Mouse (Mus musculus) liver, embryonic 18 days (tissue): Measurements from ENCODE around the gene Stk39. TPM values are rescaled to one million over a fixed set of nuclear protein-coding genes. Genes with fewer than 3 reads are reported as not detected.

Experiments
- polyA plus RNA-seq: library from polyadenylated mRNA; depleted of rRNA; stranded (reverse); fragments of >200 nt; gene quantifications from 2 replicates; pipeline ENCODE4 v1.2.3, GENCODE M21; 2012; rRNA removed

Stk39 gene
- polyA plus RNA-seq = 1.4 and 1.7 TPM in 2 replicates

DNA sequence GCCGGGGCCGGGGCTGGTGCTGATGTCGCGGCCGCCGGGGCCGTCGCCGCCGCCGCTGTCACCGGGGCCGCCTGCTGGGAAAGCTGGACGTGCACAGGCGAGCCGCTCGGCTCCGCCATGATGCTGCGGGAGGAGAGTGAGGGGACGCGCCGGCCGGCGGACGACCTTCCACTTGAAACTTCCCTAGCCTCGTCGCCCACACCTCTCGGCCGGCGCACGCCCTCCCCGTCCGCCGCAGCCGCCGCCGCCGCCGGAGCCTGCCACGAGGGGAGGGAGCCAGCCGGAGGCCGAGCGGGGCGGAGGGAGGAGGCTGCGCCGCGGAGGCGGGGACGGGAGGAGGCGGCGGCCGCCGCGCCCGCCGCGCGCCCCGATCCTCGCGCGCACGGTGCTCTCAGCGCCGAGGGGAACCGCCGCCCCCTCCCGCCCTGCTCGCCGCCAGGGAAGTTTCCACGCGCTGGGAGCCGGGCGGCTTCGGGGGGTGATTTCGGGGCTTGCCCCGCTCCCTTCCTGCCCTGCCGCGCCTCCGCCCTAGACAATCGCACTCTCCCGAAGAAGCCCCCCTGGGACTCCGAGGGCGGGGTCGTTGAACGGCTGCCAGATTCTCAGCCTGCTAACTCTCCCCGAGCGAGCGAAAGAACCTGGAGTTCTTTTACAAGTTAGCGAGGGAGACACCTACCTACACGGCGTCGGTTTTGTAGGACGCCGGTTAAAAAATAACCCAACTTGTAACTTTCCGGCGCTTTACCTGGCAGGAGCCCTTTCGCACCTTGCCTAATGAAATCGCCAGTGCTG, at the start of gene Stk39:
Stk39 (minus strand) TSS at position 510 of the 792 bp plus-strand sequence.

Other genes with a start within 250 kb of the Stk39 start
- gene 4933409G03Rik, start 110.1 kb upstream of the Stk39 start, polyA plus RNA-seq = not detected in 2 replicates
- gene 4932414N04Rik, start 184.2 kb upstream of the Stk39 start, polyA plus RNA-seq = not detected in 2 replicates